Mouse (Mus musculus) layer of hippocampus, adult 8-10 months (tissue): Measurements from ENCODE around the gene H2-T23. TPM values are rescaled to one million over a fixed set of nuclear protein-coding genes. Genes with fewer than 3 reads are reported as not detected.
"Not testable (repeated sequence)": the region's sequence is repeated elsewhere in the genome, so short reads cannot be mapped to it uniquely, and the experiment has no call there.

ENCODE experiments used
- DNase-seq, 2 experiments: peaks; one replicate each; pipeline ENCODE4 v3.0.0; 2022; ENCODE audit warnings: low spot score in 2 of 2
- total RNA-seq, 4 experiments: library from RNA; stranded (reverse); gene quantifications; 2 replicates each; pipeline ENCODE4 v1.2.4; 2022

The H2-T23 gene
- total RNA-seq, 4 experiments from 2014 or later: 6.6 to 30.9 (median 14.2) TPM

GRCm38 (mm10) chr17:36023710-36024654 lies 8.7 kb downstream of the H2-T23 start:
- no peak for DNase-seq

- DNase-seq: no peak
Measured at GRCm38 (mm10) chr17:36022922-36023321, 9.7 kb downstream of the H2-T23 start.

- no peak for DNase-seq
Measured at GRCm38 (mm10) chr17:36022098-36022497, 10.6 kb downstream of the H2-T23 start.

- DNase-seq: no peak
Measured at GRCm38 (mm10) chr17:36021309-36021708, 11.3 kb downstream of the H2-T23 start.

- no peak for DNase-seq
Measured at GRCm38 (mm10) chr17:36020191-36021073, 12.2 kb downstream of the H2-T23 start, which contains the start of gene H2-T24. Gene H2-T24, minus strand, starts transcription at chr17:36020560.

GRCm38 (mm10) chr17:36019519-36019918 lies 13.1 kb downstream of the H2-T23 start:
- no peak for DNase-seq

GRCm38 (mm10) chr17:36018979-36019378 lies 13.7 kb downstream of the H2-T23 start:
- no peak for DNase-seq

- DNase-seq: no peak
Measured at GRCm38 (mm10) chr17:36017046-36017445, 15.6 kb downstream of the H2-T23 start.

- no peak for DNase-seq
Measured at GRCm38 (mm10) chr17:36014977-36015376, 17.7 kb downstream of the H2-T23 start.

GRCm38 (mm10) chr17:36004409-36004808 lies 28.2 kb downstream of the H2-T23 start:
- not testable (repeated sequence) for DNase-seq

- DNase-seq: no peak
Measured at GRCm38 (mm10) chr17:36003331-36003730, 29.3 kb downstream of the H2-T23 start.

GRCm38 (mm10) chr17:36001966-36002365 lies 30.7 kb downstream of the H2-T23 start:
- no peak for DNase-seq

GRCm38 (mm10) chr17:36001121-36001897 lies 31.3 kb downstream of the H2-T23 start:
- DNase-seq: no peak

- no peak for DNase-seq
Measured at GRCm38 (mm10) chr17:36000349-36000748, 32.3 kb downstream of the H2-T23 start.

- no peak for DNase-seq
Measured at GRCm38 (mm10) chr17:35999356-35999755, 33.3 kb downstream of the H2-T23 start.

- no peak for DNase-seq
Measured at GRCm38 (mm10) chr17:35998545-35999305, 33.9 kb downstream of the H2-T23 start.

- DNase-seq: no peak
Measured at GRCm38 (mm10) chr17:35997713-35998510, 34.7 kb downstream of the H2-T23 start.

GRCm38 (mm10) chr17:35996949-35997348 lies 35.7 kb downstream of the H2-T23 start:
- DNase-seq: peak; percentile 89 to 96

GRCm38 (mm10) chr17:35994879-35995240 lies 37.8 kb downstream of the H2-T23 start:
- no peak for DNase-seq
